Mouse (Mus musculus) granulocyte monocyte progenitor cell, adult 5-6 weeks (primary cell): Measurements from ENCODE around the gene Vmn1r129. TPM values are rescaled to one million over a fixed set of nuclear protein-coding genes. Genes with fewer than 3 reads are reported as not detected.
"Not testable (repeated sequence)": the region's sequence is repeated elsewhere in the genome, so short reads cannot be mapped to it uniquely, and the experiment has no call there.

Experiments used
- ATAC-seq: replicated peaks from 2 replicates; pipeline ENCODE4 v1.8.0; 2016; ENCODE audit warnings: mild to moderate bottlenecking, moderate TSS enrichment, inconsistent platforms; ENCODE audit not compliant: poor library complexity, severe bottlenecking
- total RNA-seq, 2 experiments: library from RNA; stranded (forward) in 1 of 2; stranded (reverse) in 1 of 2; fragments of 200-712, 200-1000 nt in 1 of 2; fragments of >200 nt in 1 of 2; fragmentation: Nextera tagmentation in 1 of 2; gene quantifications; 2 replicates each; pipeline ENCODE4 v1.2.3; 2014 to 2017

The Vmn1r129 gene
- total RNA-seq (2014; fragmentation: Nextera tagmentation): not detected in 2 replicates
- not detected in 2 replicates for total RNA-seq (2017)

GRCm38 (mm10) chr7:21361191-21361590, at the start of gene Vmn1r129:
Vmn1r129 (minus strand) TSS chr7:21361291.
- ATAC-seq: not testable (repeated sequence)

DNA sequence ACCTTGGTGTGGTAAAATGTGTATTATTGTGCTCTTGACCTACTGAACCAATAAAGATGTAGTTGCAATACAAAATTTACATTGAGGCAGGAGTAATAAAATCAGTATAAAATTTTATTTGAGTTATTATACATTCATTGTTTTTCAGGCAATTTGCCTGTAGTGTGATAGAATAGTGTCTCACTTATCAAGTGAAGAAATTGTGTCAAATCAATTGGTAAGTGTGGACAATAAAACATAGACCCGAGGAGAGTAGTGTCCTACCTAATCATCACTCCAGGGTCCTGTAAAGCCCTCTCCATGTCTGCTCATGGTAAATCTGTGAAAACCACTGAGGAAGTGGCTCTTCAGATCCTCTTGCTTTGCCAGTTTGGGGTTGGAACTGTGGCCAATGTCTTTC, 12.0 kb downstream of the Vmn1r129 start, which contains the start of gene Vmn1r128:
Gene Vmn1r128 (plus strand): TSS at position 301 of the 400 bp plus-strand sequence.
- ATAC-seq: not testable (repeated sequence)

DNA sequence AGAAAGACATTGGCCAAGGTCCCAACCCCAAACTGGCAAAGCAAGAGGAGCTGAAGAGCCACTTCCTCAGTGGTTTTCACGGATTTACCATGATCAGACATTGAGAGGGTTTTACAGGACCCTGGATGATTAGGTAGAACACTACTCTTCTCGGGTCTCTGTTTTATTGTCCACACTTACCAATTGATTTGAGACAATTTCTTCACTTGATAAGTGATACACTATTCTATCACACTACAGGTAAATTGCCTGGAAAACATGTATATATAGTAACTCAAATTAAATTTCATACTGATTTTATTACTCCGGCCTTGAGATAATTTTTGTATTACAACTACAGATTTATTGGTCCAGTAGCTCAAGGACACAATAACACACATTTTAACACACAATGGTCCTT, 41.3 kb downstream of the Vmn1r129 start, which contains the start of gene Vmn1r127:
Gene Vmn1r127 (minus strand): TSS at position 101 of the 400 bp plus-strand sequence.
- not testable (repeated sequence) for ATAC-seq

Other genes starting within 250 kb of the Vmn1r129 start
- gene Vmn1r122, start 227.2 kb downstream of the Vmn1r129 start, total RNA-seq (2014; fragmentation: Nextera tagmentation): not detected in 2 replicates
- gene Vmn1r122, start 227.2 kb downstream of the Vmn1r129 start, total RNA-seq (2017): not detected in 2 replicates
- gene Vmn1r123, start 199.1 kb downstream of the Vmn1r129 start, total RNA-seq (2014; fragmentation: Nextera tagmentation): not detected in 2 replicates
- gene Vmn1r123, start 199.1 kb downstream of the Vmn1r129 start, total RNA-seq (2017): not detected in 2 replicates
- not detected in 2 replicates for gene Gm5157, start 170.9 kb downstream of the Vmn1r129 start, total RNA-seq (2014; fragmentation: Nextera tagmentation)
- not detected in 2 replicates for gene Gm5157, start 170.9 kb downstream of the Vmn1r129 start, total RNA-seq (2017)
- not detected in 2 replicates for gene Vmn1r124, start 100.7 kb downstream of the Vmn1r129 start, total RNA-seq (2014; fragmentation: Nextera tagmentation)
- not detected in 2 replicates for gene Vmn1r124, start 100.7 kb downstream of the Vmn1r129 start, total RNA-seq (2017)
- not detected in 2 replicates for gene Vmn1r125, start 89.1 kb downstream of the Vmn1r129 start, total RNA-seq (2014; fragmentation: Nextera tagmentation)
- not detected in 2 replicates for gene Vmn1r125, start 89.1 kb downstream of the Vmn1r129 start, total RNA-seq (2017)
- not detected in 2 replicates for gene Vmn1r126, start 59.8 kb downstream of the Vmn1r129 start, total RNA-seq (2014; fragmentation: Nextera tagmentation)
- not detected in 2 replicates for gene Vmn1r126, start 59.8 kb downstream of the Vmn1r129 start, total RNA-seq (2017)
- not detected in 2 replicates for gene Vmn1r127, start 41.4 kb downstream of the Vmn1r129 start, total RNA-seq (2014; fragmentation: Nextera tagmentation)
- gene Vmn1r127, start 41.4 kb downstream of the Vmn1r129 start, total RNA-seq (2017): not detected in 2 replicates
- gene Vmn1r128, start 11.9 kb downstream of the Vmn1r129 start, total RNA-seq (2014; fragmentation: Nextera tagmentation): not detected in 2 replicates
- not detected in 2 replicates for gene Vmn1r128, start 11.9 kb downstream of the Vmn1r129 start, total RNA-seq (2017)
- gene Gm6882, start 71.5 kb upstream of the Vmn1r129 start, total RNA-seq (2014; fragmentation: Nextera tagmentation): not detected in 2 replicates
- gene Gm6882, start 71.5 kb upstream of the Vmn1r129 start, total RNA-seq (2017): not detected in 2 replicates
- gene Vmn1r130, start 150.5 kb upstream of the Vmn1r129 start, total RNA-seq (2014; fragmentation: Nextera tagmentation): not detected in 2 replicates
- not detected in 2 replicates for gene Vmn1r130, start 150.5 kb upstream of the Vmn1r129 start, total RNA-seq (2017)
- gene Vmn1r131, start 184.8 kb upstream of the Vmn1r129 start, total RNA-seq (2014; fragmentation: Nextera tagmentation): not detected in 2 replicates
- not detected in 2 replicates for gene Vmn1r131, start 184.8 kb upstream of the Vmn1r129 start, total RNA-seq (2017)